Mouse (Mus musculus) CH12.LX (cell line): ENCODE results near the gene Fam227a.

ENCODE experiments used
- CTCF ChIP-seq, 2 experiments: IDR thresholded peaks in 1 of 2; conservative IDR thresholded peaks in 1 of 2; 2 replicates each; pipeline ENCODE4 v1.5.1; 2011 to 2012; ENCODE audit warnings: low read depth in 2 of 2, low read length in 2 of 2, improper control_type of control experiment in 1 of 2, inconsistent platforms in 1 of 2, mild to moderate bottlenecking in 1 of 2, moderate library complexity in 1 of 2
- EP300 ChIP-seq: IDR thresholded peaks from 2 replicates; pipeline ENCODE4 v1.6.1; 2011; ENCODE audit warnings: low read length, improper control_type of control experiment
- KAT2A ChIP-seq: IDR thresholded peaks from 2 replicates; pipeline ENCODE4 v1.6.1; 2012; ENCODE audit warnings: low read length, improper control_type of control experiment, inconsistent platforms; ENCODE audit not compliant: insufficient replicate concordance
- MAZ ChIP-seq: IDR thresholded peaks from 2 replicates; pipeline ENCODE4 v1.6.1; 2012; ENCODE audit warnings: low read depth, mild to moderate bottlenecking, inconsistent platforms, low read length, improper control_type of control experiment, moderate library complexity
- PAX5 ChIP-seq: IDR thresholded peaks from 2 replicates; pipeline ENCODE4 v1.6.1; 2012; ENCODE audit warnings: low read length, inconsistent platforms, mixed read lengths
- POLR2A ChIP-seq: IDR thresholded peaks from 2 replicates; pipeline ENCODE4 v1.6.1; 2011; ENCODE audit warnings: low read depth, mild to moderate bottlenecking, improper control_type of control experiment, low read length
- RCOR1 ChIP-seq: conservative IDR thresholded peaks from 2 replicates; pipeline ENCODE4 v1.6.1; 2012; ENCODE audit warnings: low read depth, mild to moderate bottlenecking, inconsistent platforms, low read length, improper control_type of control experiment
- UBTF ChIP-seq: IDR thresholded peaks from 2 replicates; pipeline ENCODE4 v1.6.1; 2012; ENCODE audit warnings: low read depth, mild to moderate bottlenecking, inconsistent platforms, low read length, improper control_type of control experiment, moderate library complexity

GRCm38 (mm10) chr15:79683707-79684465 lies 25.1 kb upstream of the Fam227a start:
- TF ChIP-seq CTCF (conservative IDR thresholded peaks at IDR 0.05 in 1 of 2, IDR thresholded peaks at IDR 0.05 in 1 of 2; ENCODE audit: low read depth in 2 of 2, low read length in 2 of 2), result no peak
- TF ChIP-seq KAT2A, result no peak
- TF ChIP-seq PAX5, result no peak
- no peak for TF ChIP-seq POLR2A
- no peak for TF ChIP-seq EP300
- no peak for TF ChIP-seq UBTF
- no peak for TF ChIP-seq RCOR1
- TF ChIP-seq MAZ, result no peak
